Mouse (Mus musculus): Measurements from ENCODE around the gene Gm13119. TPM values are rescaled to one million over a fixed set of nuclear protein-coding genes. Genes with fewer than 3 reads are reported as not detected.

The Gm13119 gene
- polyA plus RNA-seq (2014; fragmentation: Illumina TruSeq; extraction: RNeasy Lipid Tissue Mini Kit (QIAGEN cat#74804); ENCODE audit: low read depth, low replicate concordance): not detected

GRCm38 (mm10) chr4:144357642-144358041, at the start of gene Gm13119:
Gene Gm13119, plus strand, starts transcription at chr4:144357942.

GRCm38 (mm10) chr4:144329949-144330348, 27.8 kb upstream of the Gm13119 start, which contains the start of gene Gm13128:
Gene Gm13128, plus strand, starts transcription at chr4:144330249.

GRCm38 (mm10) chr4:144377911-144378310, 20.2 kb downstream of the Gm13119 start, which contains the start of gene Pramef20:
Gene Pramef20, minus strand, starts transcription at chr4:144377933.

GRCm38 (mm10) chr4:144408290-144408689, 50.5 kb downstream of the Gm13119 start, which contains the start of gene Pramef12:
Gene Pramef12, minus strand, starts transcription at chr4:144408464.

Other genes with a start within 250 kb of the Gm13119 start
- not detected for gene Oog3, start 195.3 kb upstream of the Gm13119 start, polyA plus RNA-seq (2014; fragmentation: Illumina TruSeq; extraction: RNeasy Lipid Tissue Mini Kit (QIAGEN cat#74804); ENCODE audit: low read depth, low replicate concordance)
- gene Oog2, start 167.2 kb upstream of the Gm13119 start, polyA plus RNA-seq (2014; fragmentation: Illumina TruSeq; extraction: RNeasy Lipid Tissue Mini Kit (QIAGEN cat#74804); ENCODE audit: low read depth, low replicate concordance): not detected
- gene C87977, start 144.6 kb upstream of the Gm13119 start, polyA plus RNA-seq (2014; fragmentation: Illumina TruSeq; extraction: RNeasy Lipid Tissue Mini Kit (QIAGEN cat#74804); ENCODE audit: low read depth, low replicate concordance): not detected
- not detected for gene Pramel5, start 77.5 kb upstream of the Gm13119 start, polyA plus RNA-seq (2014; fragmentation: Illumina TruSeq; extraction: RNeasy Lipid Tissue Mini Kit (QIAGEN cat#74804); ENCODE audit: low read depth, low replicate concordance)
- gene Gm13128, start 27.7 kb upstream of the Gm13119 start, polyA plus RNA-seq (2014; fragmentation: Illumina TruSeq; extraction: RNeasy Lipid Tissue Mini Kit (QIAGEN cat#74804); ENCODE audit: low read depth, low replicate concordance): not detected
- gene Pramef20, start 20.0 kb downstream of the Gm13119 start, polyA plus RNA-seq (2014; fragmentation: Illumina TruSeq; extraction: RNeasy Lipid Tissue Mini Kit (QIAGEN cat#74804); ENCODE audit: low read depth, low replicate concordance): not detected
- gene Pramef12, start 50.5 kb downstream of the Gm13119 start, polyA plus RNA-seq (2014; fragmentation: Illumina TruSeq; extraction: RNeasy Lipid Tissue Mini Kit (QIAGEN cat#74804); ENCODE audit: low read depth, low replicate concordance): not detected
- not detected for gene 1700012P22Rik, start 80.8 kb downstream of the Gm13119 start, polyA plus RNA-seq (2014; fragmentation: Illumina TruSeq; extraction: RNeasy Lipid Tissue Mini Kit (QIAGEN cat#74804); ENCODE audit: low read depth, low replicate concordance)
- not detected for gene Gm9944, start 95.4 kb downstream of the Gm13119 start, polyA plus RNA-seq (2014; fragmentation: Illumina TruSeq; extraction: RNeasy Lipid Tissue Mini Kit (QIAGEN cat#74804); ENCODE audit: low read depth, low replicate concordance)
- not detected for gene Aadacl3, start 105.8 kb downstream of the Gm13119 start, polyA plus RNA-seq (2014; fragmentation: Illumina TruSeq; extraction: RNeasy Lipid Tissue Mini Kit (QIAGEN cat#74804); ENCODE audit: low read depth, low replicate concordance)
- gene 9430007A20Rik, start 161.9 kb downstream of the Gm13119 start, polyA plus RNA-seq (2014; fragmentation: Illumina TruSeq; extraction: RNeasy Lipid Tissue Mini Kit (QIAGEN cat#74804); ENCODE audit: low read depth, low replicate concordance): not detected
- gene Gm13124, start 207.2 kb downstream of the Gm13119 start, polyA plus RNA-seq (2014; fragmentation: Illumina TruSeq; extraction: RNeasy Lipid Tissue Mini Kit (QIAGEN cat#74804); ENCODE audit: low read depth, low replicate concordance): not detected